Mouse (Mus musculus) forebrain, embryonic 10.5 days (tissue): ENCODE data around the gene Slc35d1. TPM values are rescaled to one million over a fixed set of nuclear protein-coding genes. Genes with fewer than 3 reads are reported as not detected.

ENCODE experiments used
- DNase-seq: peaks from one replicate; pipeline ENCODE4 v3.0.0-alpha.2; 2017; ENCODE audit warnings: low spot score; ENCODE audit errors: extremely low spot score
- H3K27ac ChIP-seq: fragments of 300-500 bp; sonication (generic); 2 replicates; pipeline ENCODE4 v1.5.1; 2016; ENCODE audit warnings: mild to moderate bottlenecking
- H3K27me3 ChIP-seq: fragments of 300-500 bp; sonication (generic); 2 replicates; pipeline ENCODE4 v1.6.1; 2016; ENCODE audit warnings: mild to moderate bottlenecking; ENCODE audit not compliant: poor library complexity, severe bottlenecking
- H3K36me3 ChIP-seq: fragments of 300-500 bp; sonication (generic); replicated peaks from 2 replicates; pipeline ENCODE4 v1.6.1; 2016; ENCODE audit warnings: mild to moderate bottlenecking, moderate library complexity
- H3K4me1 ChIP-seq: fragments of 300-500 bp; sonication (generic); 2 replicates; pipeline ENCODE4 v1.6.1; 2016
- H3K4me3 ChIP-seq: fragments of 300-500 bp; sonication (generic); 2 replicates; pipeline ENCODE4 v1.5.1; 2016; ENCODE audit warnings: mild to moderate bottlenecking, moderate library complexity
- H3K9me3 ChIP-seq: fragments of 300-500 bp; sonication (generic); 2 replicates; pipeline ENCODE4 v1.6.1; 2016; ENCODE audit warnings: mild to moderate bottlenecking, moderate library complexity
- WGBS: fragments of 180-500 bp; shearing (Covaris S2); methylation state at CpG from one replicate; pipeline ENCODE4 v1.1.7; 2016; 5-methylcytosine and 5-hydroxymethylcytosine counted together
- polyA plus RNA-seq: library from polyadenylated mRNA; unstranded; fragments of >200 nt; fragmentation: Nextera tagmentation; extraction: Ambion mirVana; gene quantifications from 2 replicates; pipeline ENCODE4 v1.2.1, GENCODE M21; 2016

Gene Slc35d1
- 10.3 and 11.2 TPM in 2 replicates for polyA plus RNA-seq

DNA sequence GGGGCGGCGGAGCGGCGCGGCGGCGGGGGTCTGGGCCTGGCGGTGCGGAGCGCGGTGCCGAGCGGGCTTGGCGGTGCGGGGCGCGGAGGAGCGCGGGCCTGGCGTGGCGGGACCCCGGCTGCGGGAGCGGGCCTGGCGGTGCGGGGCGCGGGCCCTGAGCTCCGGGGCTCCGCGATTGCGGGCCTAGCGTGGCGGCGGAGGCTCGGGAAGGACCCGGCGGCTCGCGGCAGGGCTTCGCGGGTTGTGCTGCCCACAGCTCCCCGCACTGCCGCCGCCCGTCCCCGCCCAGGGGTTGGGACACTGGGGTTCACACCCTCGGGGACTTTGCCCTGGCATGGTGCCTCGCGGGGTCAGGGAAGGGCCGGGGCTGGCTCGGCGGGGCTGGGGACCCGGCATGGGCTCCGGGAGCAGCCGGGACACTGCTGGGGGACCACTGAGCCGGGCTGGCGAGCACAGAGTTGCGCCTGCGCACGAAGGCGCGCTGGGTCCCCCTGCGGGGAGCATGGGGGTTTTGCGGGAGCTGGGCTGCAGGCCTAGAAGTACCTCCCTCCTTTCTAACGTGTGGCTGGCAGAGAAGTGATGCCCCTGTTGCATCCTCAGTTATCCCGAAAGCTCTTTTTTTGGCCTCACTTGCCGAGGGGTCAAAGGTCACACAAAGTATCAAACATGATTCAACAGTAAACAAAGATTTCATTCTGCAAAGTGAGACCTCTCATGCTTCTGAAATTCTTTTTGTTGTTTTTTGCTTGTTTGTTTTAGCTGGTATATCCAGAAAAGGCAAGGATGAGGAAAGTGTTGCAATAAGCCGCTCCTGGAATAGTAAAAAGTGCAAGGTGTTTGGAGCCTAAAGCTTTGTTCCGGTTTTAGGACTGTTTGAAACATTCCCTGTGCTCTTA is at the start of gene Slc35d1:
Gene Slc35d1, minus strand, starts transcription at position 240 of the 896 bp plus-strand sequence.
- WGBS: 4% methylated on average over 70 of the region's 70 CpGs
- no peaks in the 10 kb centered on the region for H3K27me3 ChIP-seq
- DNase-seq: peak; percentile 86
- H3K4me3 ChIP-seq: peak within 1 kb of the TSS; percentile 80
- peak within 1 kb of the TSS; percentile 99 for H3K27ac ChIP-seq
- H3K9me3 ChIP-seq: no peaks in the 10 kb centered on the region
- H3K36me3 ChIP-seq: peaks cover 15% of the 10 kb centered on the region
- H3K4me1 ChIP-seq: peaks cover 40% of the 10 kb centered on the region

DNA sequence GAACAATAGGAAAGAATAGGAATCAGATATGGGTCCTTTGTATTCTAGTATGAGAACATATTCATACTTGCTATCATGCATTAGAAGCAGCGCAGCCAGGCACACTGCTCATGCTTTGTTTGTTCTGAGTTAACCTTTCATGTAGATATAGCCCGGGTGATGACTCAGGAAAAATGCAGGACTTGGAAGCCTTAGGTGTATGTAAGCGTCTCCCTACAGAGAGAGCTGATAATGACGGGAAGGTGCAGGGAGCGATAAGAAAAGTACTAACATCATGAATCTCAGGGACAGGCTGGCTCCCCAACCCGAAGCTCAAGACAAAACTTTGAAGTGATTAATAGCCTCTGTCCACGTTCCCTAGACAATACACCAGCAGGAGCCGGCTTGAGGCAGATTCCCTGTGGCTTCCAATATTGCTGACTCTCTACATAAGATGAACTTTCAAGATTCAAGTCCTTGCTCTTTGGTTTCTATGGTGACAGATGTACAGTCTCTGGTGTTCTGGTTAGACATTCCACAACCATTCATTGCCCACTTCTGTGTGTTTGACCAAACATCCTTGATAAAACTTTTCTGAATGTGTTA is 48.9 kb upstream of the Slc35d1 start:
- Histone ChIP-seq H3K27ac (no peak overlapping the region), H3K4me3 (no peak overlapping the region), H3K27me3 (no peaks in the 10 kb centered on the region), H3K4me1 (peaks cover 14% of the 10 kb centered on the region), H3K36me3 (no peaks in the 10 kb centered on the region), H3K9me3 (no peaks in the 10 kb centered on the region)
- 50% methylated on average over 8 of the region's 8 CpGs for WGBS
- no peak for DNase-seq

DNA sequence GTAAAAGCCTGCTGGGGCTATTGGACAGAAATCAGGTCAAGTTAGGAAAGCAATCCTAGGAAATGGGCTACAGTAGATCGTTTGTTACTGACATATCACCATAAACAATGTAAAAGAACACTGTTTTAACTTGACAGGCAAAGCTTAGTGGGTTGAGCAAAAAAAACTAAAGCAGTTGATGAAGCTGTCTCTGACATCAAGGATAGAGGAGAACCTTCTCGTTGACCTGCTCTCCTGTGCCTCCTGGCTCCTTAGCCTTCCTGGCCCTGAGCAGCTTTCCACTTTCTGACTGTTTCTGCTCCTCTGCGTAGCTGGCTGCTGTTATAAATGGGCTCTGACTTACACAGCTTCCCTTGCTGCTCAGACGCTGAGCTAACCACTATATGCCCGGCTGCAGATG is 48.4 kb upstream of the Slc35d1 start:
- H3K9me3 ChIP-seq: no peaks in the 10 kb centered on the region
- WGBS: 80% methylated on average over 5 of the region's 5 CpGs
- DNase-seq: no peak

DNA sequence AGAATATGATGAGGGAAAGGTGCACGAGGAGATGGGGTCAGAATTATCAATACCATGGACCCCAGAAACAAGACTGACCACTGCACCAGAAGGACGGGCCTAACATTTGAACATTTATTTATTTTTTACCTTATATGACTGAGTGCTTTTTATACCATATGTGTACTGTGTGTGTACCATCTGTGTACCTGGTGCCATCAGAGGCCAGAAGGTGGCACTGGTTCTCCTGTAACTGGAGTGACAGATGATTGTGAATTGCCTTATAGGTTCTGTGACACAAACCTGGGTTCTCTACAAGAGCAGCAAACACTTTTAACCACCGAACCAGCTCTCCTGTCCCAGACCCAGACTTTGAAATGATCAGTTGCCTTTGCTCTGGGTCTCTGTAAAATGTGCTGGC is 43.9 kb upstream of the Slc35d1 start:
- Histone ChIP-seq H3K36me3 (no peaks in the 10 kb centered on the region), H3K27me3 (no peaks in the 10 kb centered on the region), H3K9me3 (no peaks in the 10 kb centered on the region), H3K27ac (no peak overlapping the region), H3K4me1 (peaks cover 5% of the 10 kb centered on the region), H3K4me3 (no peak overlapping the region)
- DNase-seq: no peak
- WGBS: 88% methylated on average over 3 of the region's 3 CpGs

More for the DNA sequence above, 48.4 kb upstream of the Slc35d1 start:
- Histone ChIP-seq H3K4me3 (no peak overlapping the region), H3K4me1 (peaks cover 14% of the 10 kb centered on the region), H3K27ac (no peak overlapping the region), H3K36me3 (no peaks in the 10 kb centered on the region), H3K27me3 (no peaks in the 10 kb centered on the region)

DNA sequence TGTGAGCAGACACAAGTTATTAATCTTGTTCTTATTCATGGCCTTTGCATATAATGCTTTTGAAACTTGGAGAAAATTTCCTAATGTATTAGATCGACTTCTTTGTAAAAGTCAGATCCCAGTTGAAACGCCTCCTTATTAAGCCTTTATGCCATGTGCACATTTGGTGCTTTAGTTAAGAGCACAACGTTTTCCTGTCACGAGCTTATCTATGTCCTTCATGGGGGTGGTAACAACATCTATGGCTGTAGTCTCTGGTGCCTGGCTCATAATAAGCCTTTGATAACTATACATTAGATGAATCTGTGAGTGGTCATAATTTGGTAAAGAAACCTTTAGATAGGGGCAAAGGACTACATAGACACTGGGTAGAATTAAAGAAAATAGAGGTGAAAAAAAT is 38.9 kb upstream of the Slc35d1 start:
- Histone ChIP-seq H3K27ac (no peak overlapping the region), H3K36me3 (no peaks in the 10 kb centered on the region), H3K4me3 (no peak overlapping the region), H3K27me3 (no peaks in the 10 kb centered on the region), H3K9me3 (no peaks in the 10 kb centered on the region), H3K4me1 (no peaks in the 10 kb centered on the region)
- DNase-seq: no peak
- 86% methylated on average over 4 of the region's 4 CpGs for WGBS

DNA sequence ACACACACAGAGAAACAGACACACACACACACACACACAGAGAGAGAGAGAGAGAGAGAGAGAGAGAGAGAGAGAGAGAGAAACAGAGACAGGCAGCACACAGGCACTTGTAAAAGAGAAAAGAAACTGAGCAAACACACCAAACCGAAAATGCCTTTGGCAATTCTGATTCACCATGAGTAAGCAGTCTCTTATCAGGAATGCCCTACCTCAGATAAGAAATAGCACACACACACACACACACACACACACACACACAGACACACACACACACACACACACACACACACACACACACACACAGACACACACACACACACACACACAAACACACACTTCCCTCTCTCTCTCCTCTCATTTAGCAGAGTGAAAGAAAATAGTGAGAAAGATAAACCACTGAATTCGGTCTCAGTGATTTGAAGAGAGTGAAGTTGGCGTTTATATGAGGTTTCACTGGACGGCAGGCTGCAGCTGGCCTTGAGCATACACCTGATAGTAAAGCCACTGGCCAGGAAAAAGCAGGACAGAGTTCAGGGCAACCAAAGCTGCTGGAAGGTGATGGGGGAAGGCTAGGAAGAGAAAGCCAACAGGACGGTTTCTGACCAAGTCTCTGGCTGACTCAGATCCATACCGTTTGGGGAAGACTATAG is 34.6 kb upstream of the Slc35d1 start:
- Histone ChIP-seq H3K4me1 (no peaks in the 10 kb centered on the region), H3K9me3 (no peaks in the 10 kb centered on the region), H3K27me3 (no peaks in the 10 kb centered on the region), H3K27ac (no peak overlapping the region), H3K4me3 (no peak overlapping the region), H3K36me3 (no peaks in the 10 kb centered on the region)
- 80% methylated on average over 6 of the region's 6 CpGs for WGBS
- no peak for DNase-seq

DNA sequence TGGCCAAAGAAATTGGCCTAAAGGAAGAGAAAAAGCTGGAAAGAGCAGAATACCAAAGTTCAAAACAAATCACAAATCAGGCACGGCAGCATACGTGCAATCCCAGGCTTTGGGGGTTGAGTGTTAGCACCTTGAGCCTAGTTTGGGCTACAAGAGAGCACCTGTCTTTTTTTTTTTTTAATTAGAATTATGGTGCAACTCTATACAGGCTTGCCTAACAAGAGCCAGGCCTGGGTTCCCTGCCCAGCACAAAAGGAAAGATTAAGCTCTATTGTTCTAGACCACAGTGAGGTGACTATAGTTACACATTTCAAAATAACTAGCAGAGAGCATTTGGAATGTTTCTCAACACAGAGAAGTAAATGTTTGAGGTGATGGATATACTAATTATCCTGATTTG is 32.8 kb upstream of the Slc35d1 start:
- Histone ChIP-seq H3K27me3 (no peaks in the 10 kb centered on the region), H3K9me3 (no peaks in the 10 kb centered on the region), H3K4me1 (no peaks in the 10 kb centered on the region), H3K27ac (no peak overlapping the region), H3K4me3 (no peak overlapping the region), H3K36me3 (no peaks in the 10 kb centered on the region)
- 71% methylated on average over 2 of the region's 2 CpGs for WGBS
- no peak for DNase-seq

DNA sequence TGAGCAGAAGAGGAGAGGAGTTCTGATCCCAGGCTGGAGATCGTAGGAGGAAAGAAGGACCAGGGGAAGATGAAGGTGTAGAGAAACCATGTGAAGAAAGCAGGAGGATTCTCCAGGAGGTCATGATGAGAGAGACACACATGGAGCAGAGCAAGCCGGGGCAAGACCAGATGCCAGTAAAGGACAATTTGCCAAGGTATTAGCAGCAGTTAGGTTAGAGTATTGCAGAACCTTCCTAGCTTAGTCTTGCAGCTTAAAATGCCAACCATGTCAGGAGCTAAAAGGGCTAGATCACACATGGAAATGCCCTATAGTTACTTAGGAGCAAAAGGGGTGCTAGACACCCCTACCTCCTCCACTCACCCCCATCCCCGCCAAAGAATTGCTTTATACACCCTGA is 32.3 kb upstream of the Slc35d1 start:
- Histone ChIP-seq H3K36me3 (no peaks in the 10 kb centered on the region), H3K9me3 (no peaks in the 10 kb centered on the region), H3K4me3 (no peak overlapping the region), H3K27ac (no peak overlapping the region), H3K4me1 (no peaks in the 10 kb centered on the region), H3K27me3 (no peaks in the 10 kb centered on the region)
- WGBS: 84% methylated on average over 3 of the region's 3 CpGs
- DNase-seq: no peak

DNA sequence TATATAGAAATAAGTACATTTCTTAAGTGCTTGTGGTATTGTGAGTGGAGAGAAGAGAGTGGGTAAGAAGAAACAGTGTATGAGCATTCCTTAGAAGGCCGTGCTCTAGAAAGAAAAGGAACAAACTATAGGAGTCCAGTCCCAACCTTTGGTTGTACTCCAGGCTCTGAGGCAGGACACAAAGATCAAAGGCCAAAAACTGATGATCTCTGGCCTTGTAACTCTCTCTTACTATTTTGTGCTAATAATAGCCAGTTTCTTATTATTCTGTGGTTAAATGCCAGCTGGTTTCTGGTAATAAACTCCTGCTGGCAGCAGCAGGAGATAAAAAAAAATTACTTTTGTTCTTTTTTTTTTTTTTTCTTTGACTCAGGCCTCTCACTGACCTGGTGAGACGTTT is 17.2 kb upstream of the Slc35d1 start:
- peaks cover 4% of the 10 kb centered on the region; the same call in 1 of the 2 replicates for H3K9me3 ChIP-seq
- H3K27ac ChIP-seq: no peak overlapping the region
- WGBS: 38% methylated on average over 2 of the region's 2 CpGs
- H3K27me3 ChIP-seq: no peaks in the 10 kb centered on the region
- H3K4me3 ChIP-seq: no peak overlapping the region
- H3K4me1 ChIP-seq: no peaks in the 10 kb centered on the region
- no peak for DNase-seq
- no peaks in the 10 kb centered on the region for H3K36me3 ChIP-seq

DNA sequence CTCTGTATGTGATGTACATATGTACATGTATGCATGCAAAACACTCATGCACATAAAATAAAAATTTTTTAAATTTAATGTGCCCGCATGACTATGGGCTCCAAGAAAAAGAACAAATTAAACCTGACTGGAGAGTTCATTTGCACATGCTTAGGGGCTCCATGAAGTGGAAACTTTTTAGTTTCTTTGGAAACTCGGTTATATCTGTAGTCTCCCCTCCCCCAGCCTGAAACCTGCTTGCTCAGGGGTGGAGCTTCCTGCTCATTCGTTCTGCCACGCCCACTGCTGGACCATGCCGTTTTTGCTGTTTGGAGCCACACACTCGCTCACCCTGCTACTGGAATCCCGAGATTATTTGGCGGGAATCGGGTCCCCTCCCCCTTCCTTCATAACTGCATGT is 7.9 kb upstream of the Slc35d1 start:
- Histone ChIP-seq H3K27ac (no peak overlapping the region), H3K27me3 (no peaks in the 10 kb centered on the region), H3K36me3 (no peaks in the 10 kb centered on the region), H3K9me3 (no peaks in the 10 kb centered on the region), H3K4me3 (no peak overlapping the region), H3K4me1 (peaks cover 17% of the 10 kb centered on the region)
- 50% methylated on average over 9 of the region's 9 CpGs for WGBS
- DNase-seq: no peak

DNA sequence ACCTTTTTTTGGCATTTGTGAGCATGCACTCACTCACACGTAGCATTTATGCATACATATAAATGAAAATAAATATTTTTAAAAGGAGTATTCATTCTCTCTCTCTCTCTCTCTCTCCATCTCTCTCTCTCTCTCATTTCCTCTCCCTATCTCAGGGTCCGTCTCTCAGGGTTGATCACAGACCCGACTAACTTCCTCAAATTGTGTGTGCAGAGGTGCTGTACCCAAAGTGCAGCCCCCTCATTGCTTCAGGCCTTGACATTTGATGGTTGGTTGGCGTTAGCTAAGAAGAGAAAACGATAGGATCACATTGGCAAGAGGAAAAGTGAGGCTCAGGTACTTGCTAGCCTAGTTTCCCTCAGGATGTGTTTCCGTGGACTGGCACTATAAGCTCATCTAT is 6.8 kb upstream of the Slc35d1 start:
- no peak for DNase-seq
- H3K27me3 ChIP-seq: no peaks in the 10 kb centered on the region
- H3K9me3 ChIP-seq: no peaks in the 10 kb centered on the region
- H3K36me3 ChIP-seq: no peaks in the 10 kb centered on the region
- no peak overlapping the region for H3K4me3 ChIP-seq
- peaks cover 17% of the 10 kb centered on the region for H3K4me1 ChIP-seq
- H3K27ac ChIP-seq: no peak overlapping the region
- 83% methylated on average over 6 of the region's 6 CpGs for WGBS

DNA sequence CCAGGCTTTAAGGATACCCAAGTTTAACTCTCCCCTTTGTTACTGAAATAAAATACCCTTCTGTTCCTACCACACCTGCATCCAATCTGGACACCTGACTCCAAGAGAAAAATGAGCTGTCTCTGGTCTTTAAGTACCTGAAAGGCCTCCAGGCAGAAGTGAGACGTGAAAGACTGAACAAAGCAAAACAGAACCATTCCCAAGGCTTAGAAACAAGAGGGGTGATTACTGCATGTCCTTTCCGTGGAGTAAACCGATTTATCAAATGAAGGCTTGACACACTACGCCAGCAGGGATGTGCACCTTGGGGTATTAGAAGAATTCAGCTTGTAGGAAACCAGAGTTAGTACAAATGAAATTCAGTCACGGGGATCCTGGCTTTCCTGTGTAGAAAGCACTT is 4.0 kb upstream of the Slc35d1 start:
- Histone ChIP-seq H3K4me3 (no peak overlapping the region), H3K9me3 (no peaks in the 10 kb centered on the region), H3K4me1 (peaks cover 29% of the 10 kb centered on the region), H3K27me3 (no peaks in the 10 kb centered on the region), H3K36me3 (no peaks in the 10 kb centered on the region), H3K27ac (peak overlapping the region; percentile 15; the same call in 1 of the 2 replicates)
- WGBS: 68% methylated on average over 5 of the region's 5 CpGs
- no peak for DNase-seq

DNA sequence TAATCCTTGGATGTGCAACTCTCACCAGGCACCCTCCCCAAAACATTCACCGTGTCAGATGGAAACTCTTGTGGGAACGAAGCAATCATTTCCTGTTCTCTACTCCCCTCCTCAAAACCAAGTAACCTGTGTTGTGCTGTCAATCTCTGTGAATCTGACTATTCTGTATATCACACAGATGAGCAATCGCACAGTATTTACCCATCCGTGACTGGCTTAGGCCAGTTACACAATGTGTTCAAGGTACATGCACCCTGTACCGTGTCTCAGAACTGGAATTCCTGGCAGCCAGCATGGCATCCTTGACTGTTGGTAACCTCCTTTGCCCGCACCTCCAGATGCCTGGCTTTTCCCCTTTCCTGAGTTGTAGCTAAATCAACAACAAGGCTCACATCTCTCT is 1.1 kb upstream of the Slc35d1 start:
- WGBS: 89% methylated on average over 6 of the region's 6 CpGs
- peaks cover 6% of the 10 kb centered on the region for H3K36me3 ChIP-seq
- H3K4me3 ChIP-seq: no peak overlapping the region
- peaks cover 44% of the 10 kb centered on the region for H3K4me1 ChIP-seq
- H3K27me3 ChIP-seq: no peaks in the 10 kb centered on the region
- no peaks in the 10 kb centered on the region for H3K9me3 ChIP-seq
- H3K27ac ChIP-seq: no peak overlapping the region
- DNase-seq: no peak
